Mouse (Mus musculus) testis, adult 2 months (tissue): ENCODE data around the gene Stat3. TPM values are rescaled to one million over a fixed set of nuclear protein-coding genes. Genes with fewer than 3 reads are reported as not detected.

Experiments
- H3K27ac ChIP-seq: fragments of 200-500 bp; 2 replicates; pipeline ENCODE4 v1.5.1; 2012; ENCODE audit warnings: low read depth, low read length; ENCODE audit not compliant: control insufficient read depth, insufficient read depth
- H3K27me3 ChIP-seq: fragments of 200-500 bp; 2 replicates; pipeline ENCODE4 v1.6.1; 2012; ENCODE audit warnings: mild to moderate bottlenecking, low read length, moderate library complexity; ENCODE audit not compliant: control insufficient read depth, insufficient read depth
- H3K36me3 ChIP-seq: fragments of 200-500 bp; 2 replicates; pipeline ENCODE4 v1.6.1; 2012; ENCODE audit warnings: mild to moderate bottlenecking, low read length; ENCODE audit not compliant: control insufficient read depth, insufficient read depth
- H3K4me1 ChIP-seq: fragments of 200-500 bp; 2 replicates; pipeline ENCODE4 v1.6.1; 2012; ENCODE audit warnings: low read length; ENCODE audit not compliant: control insufficient read depth, insufficient read depth
- H3K4me3 ChIP-seq: fragments of 200-500 bp; 2 replicates; pipeline ENCODE4 v1.5.1; 2012; ENCODE audit warnings: low read depth, mild to moderate bottlenecking, low read length, moderate library complexity, mixed read lengths; ENCODE audit not compliant: control insufficient read depth
- CTCF ChIP-seq: fragments of 200-500 bp; IDR thresholded peaks from 2 replicates; pipeline ENCODE4 v1.5.1; 2012; ENCODE audit warnings: low read depth, mild to moderate bottlenecking, inconsistent platforms, low read length, moderate library complexity; ENCODE audit not compliant: control insufficient read depth, insufficient read depth, insufficient replicate concordance
- POLR2A ChIP-seq: fragments of 200-500 bp; IDR thresholded peaks from 2 replicates; pipeline ENCODE4 v1.6.1; 2012; ENCODE audit warnings: low read depth, mild to moderate bottlenecking, inconsistent platforms, low read length, moderate library complexity; ENCODE audit not compliant: control insufficient read depth
- polyA plus RNA-seq: library from polyadenylated mRNA; depleted of rRNA; stranded (reverse); fragments of >200 nt; gene quantifications from 2 replicates; pipeline ENCODE4 v1.2.3, GENCODE M21; 2012

Stat3 gene
- polyA plus RNA-seq, 1 experiment: 25.0 TPM

DNA sequence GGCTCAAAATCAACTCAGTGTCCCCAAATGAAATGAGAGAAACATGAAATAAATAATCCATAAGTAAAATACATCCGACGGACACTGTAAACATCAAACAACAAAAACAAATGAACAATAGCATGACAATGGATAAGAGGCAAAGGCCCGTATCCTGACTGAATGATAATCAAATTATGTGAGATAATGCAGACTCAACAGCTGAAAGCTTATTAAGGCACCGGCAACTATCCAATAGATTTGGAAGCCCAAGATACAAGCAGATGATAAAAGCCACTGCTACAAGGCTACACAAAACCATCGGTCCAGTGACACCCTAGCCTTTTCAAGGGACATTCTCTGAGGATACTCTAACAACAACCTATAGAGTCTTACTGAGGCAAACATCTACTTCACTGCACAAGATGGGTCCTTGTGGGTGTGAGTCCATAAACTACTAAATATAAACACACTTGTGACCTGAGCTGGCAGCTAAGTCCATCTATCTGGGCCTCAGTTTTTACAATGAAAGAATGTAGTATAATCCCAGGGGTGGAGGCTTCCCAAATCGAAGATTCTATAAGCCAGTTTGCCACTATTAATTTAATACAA is 90.5 kb downstream of the Stat3 start:
- peaks cover 6% of the 10 kb centered on the region; the same call in 1 of the 2 replicates for H3K4me1 ChIP-seq
- no peaks in the 10 kb centered on the region for H3K27me3 ChIP-seq
- no peaks in the 10 kb centered on the region for H3K36me3 ChIP-seq
- H3K4me3 ChIP-seq: no peak overlapping the region
- TF ChIP-seq POLR2A: no peak
- H3K27ac ChIP-seq: no peak overlapping the region

DNA sequence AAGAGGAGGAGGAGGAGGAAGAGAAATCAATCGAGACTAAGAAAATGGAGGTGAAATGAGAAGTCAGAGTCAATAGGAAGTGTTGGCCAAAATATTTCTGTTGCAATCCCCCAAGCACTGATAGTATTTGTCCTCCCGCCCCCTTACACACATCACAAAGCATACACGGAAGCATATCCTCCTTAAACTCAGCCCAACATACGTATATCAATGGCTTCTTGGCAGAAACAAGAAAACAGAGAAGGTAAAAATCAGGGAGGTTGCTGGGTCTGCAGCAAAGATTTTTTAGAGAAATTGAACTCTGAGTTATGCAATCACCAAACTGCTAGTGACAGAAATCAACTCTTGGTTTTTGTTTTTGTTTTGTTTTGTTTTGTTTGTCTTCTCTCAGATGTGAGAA is 91.3 kb downstream of the Stat3 start:
- Histone ChIP-seq H3K4me3 (no peak overlapping the region), H3K4me1 (peaks cover 6% of the 10 kb centered on the region; the same call in 1 of the 2 replicates), H3K27ac (no peak overlapping the region), H3K36me3 (no peaks in the 10 kb centered on the region), H3K27me3 (no peaks in the 10 kb centered on the region)
- TF ChIP-seq CTCF: no peak
- TF ChIP-seq POLR2A: no peak

DNA sequence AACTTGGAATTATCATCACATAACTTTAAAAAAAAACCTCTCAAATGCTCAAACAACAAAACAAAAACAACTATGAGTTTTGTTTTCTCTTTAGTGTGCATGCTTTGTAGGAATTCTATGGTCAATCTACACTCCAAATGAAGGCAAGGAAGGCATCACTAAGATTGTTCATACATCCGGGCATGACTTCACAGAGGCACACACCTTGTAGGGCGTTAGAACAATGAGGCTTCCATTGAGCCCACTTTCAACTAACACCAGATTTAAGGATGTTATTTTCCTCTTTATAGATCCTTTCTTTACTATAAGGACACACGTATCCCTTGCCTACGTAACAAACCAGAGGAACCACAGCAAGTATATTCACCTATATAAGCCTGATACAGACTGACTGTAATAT is 91.8 kb downstream of the Stat3 start:
- Histone ChIP-seq H3K4me1 (peaks cover 6% of the 10 kb centered on the region; the same call in 1 of the 2 replicates), H3K27ac (no peak overlapping the region), H3K36me3 (no peaks in the 10 kb centered on the region), H3K27me3 (no peaks in the 10 kb centered on the region), H3K4me3 (no peak overlapping the region)
- TF ChIP-seq POLR2A (no peak), CTCF (no peak)

DNA sequence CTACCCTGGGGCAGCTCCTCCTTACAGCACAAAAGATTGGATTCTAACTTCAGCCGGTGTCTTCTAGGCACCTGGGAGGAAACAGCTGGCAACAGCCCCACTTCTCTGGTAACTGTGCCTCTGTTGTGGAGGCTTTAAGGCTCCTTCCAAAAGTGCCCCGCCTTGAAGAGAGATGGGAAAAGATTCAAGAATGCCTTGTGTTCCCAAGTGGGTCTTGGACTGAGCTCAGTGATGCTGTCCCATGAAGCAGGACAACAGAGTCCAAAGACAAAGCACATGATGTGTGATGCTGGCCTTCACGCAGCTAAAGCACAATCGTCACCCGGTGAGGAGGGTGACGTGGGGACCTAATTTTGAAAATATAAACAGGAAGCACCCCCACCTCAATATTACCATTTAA is 93.5 kb downstream of the Stat3 start:
- H3K4me1 ChIP-seq: no peaks in the 10 kb centered on the region; the same call in 1 of the 2 replicates
- no peaks in the 10 kb centered on the region for H3K36me3 ChIP-seq
- no peak overlapping the region for H3K4me3 ChIP-seq
- TF ChIP-seq POLR2A (no peak), CTCF (no peak)
- H3K27me3 ChIP-seq: no peaks in the 10 kb centered on the region
- H3K27ac ChIP-seq: no peak overlapping the region

DNA sequence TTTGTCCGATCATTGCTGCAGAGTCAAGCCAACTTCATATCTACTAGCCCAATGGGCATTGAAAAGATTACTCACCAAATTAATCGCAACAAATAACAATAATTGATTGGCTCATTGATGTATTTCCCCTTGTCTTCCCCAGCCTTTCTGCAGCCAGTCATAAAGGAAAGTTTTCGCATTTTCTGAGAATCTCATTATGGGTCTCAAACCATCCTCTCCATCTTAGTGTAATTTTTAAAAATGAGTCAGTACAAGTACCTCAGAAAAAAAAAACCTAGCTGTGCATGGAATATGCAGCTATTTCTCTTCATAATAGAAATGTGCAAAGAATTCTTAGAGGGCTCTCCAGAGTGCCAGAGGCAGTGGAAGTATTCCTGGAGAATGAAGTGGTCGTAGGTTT is 95.2 kb downstream of the Stat3 start:
- Histone ChIP-seq H3K4me1 (no peaks in the 10 kb centered on the region), H3K36me3 (no peaks in the 10 kb centered on the region), H3K4me3 (no peak overlapping the region), H3K27ac (no peak overlapping the region), H3K27me3 (no peaks in the 10 kb centered on the region)
- TF ChIP-seq POLR2A: no peak
- no peak for TF ChIP-seq CTCF

DNA sequence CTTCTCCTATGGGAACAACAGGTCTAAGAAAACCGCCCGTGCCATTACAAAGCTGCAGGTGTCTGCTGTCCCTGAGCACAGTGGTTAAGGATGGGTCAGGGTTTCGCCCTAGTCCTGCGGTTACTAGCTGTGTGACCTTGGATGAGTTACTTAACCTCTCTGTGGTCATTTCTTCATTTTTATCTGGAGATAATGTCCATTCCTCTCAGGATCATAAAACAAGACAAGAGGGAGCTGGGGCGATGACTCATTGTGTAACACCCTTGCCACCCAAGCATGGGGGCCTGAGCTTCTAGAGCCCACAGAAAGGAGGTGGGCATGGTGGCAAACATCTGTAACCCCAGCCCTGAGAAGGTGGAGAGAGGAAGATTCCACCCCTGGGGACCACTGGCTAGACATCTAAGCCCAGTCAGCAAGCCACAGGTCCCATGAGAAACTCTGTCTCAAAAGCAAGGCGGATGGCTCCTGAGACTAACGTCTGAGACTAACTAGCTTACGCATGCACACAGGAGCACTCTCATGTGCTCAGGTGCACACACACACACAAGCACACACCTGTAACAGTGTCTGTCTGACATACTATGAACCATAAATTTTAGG is 96.2 kb downstream of the Stat3 start:
- no peak for TF ChIP-seq POLR2A
- no peak for TF ChIP-seq CTCF
- H3K27me3 ChIP-seq: no peaks in the 10 kb centered on the region

DNA sequence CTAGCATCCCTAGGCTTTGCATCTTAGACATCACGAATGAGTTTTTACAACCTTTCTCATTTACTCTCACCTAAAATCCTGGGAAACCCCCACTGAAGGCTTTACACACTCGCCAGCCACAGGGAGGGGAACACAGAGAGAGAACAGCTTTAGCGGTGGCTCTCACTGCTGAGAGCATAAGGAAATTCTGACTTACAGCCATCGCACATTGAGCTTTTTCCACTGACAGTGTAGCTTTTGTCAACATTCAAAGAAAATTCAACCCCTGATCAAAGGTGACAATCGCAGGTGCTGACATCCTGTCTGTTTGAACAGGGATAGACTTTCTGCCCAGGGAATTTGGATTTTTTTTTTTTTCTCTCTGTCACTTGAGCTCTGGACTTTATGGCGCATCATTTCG is 97.3 kb downstream of the Stat3 start:
- Histone ChIP-seq H3K4me3 (no peak overlapping the region), H3K27me3 (no peaks in the 10 kb centered on the region), H3K27ac (no peak overlapping the region), H3K4me1 (no peaks in the 10 kb centered on the region), H3K36me3 (no peaks in the 10 kb centered on the region)
- TF ChIP-seq POLR2A (no peak), CTCF (no peak)

More for the DNA sequence above, 96.2 kb downstream of the Stat3 start:
- Histone ChIP-seq H3K4me1 (no peaks in the 10 kb centered on the region), H3K4me3 (no peak overlapping the region), H3K36me3 (no peaks in the 10 kb centered on the region), H3K27ac (no peak overlapping the region)
